Mouse (Mus musculus): ENCODE results near the gene Fosl1.

GRCm38 (mm10) chr19:5451766-5452165, 4.4 kb downstream of the Fosl1 start:
- TF ChIP-seq POLR2A (IDR thresholded peaks at IDR 0.05; ENCODE audit: insufficient read depth, low read depth, low read length) = no peak
- TF ChIP-seq CTCF (IDR thresholded peaks at IDR 0.05; ENCODE audit: insufficient read depth, low read depth, low read length) = no peak

All from olfactory bulb, adult 2 months (tissue).